Mouse (Mus musculus) midbrain, embryonic 11.5 days (tissue): ENCODE results near the gene Serpina3j. TPM values are rescaled to one million over a fixed set of nuclear protein-coding genes. Genes with fewer than 3 reads are reported as not detected.
"Not testable (repeated sequence)": the region's sequence is repeated elsewhere in the genome, so short reads cannot be mapped to it uniquely, and the experiment has no call there.

Experiments
- ATAC-seq: fragments of 200-750 bp; cut with Nextera tagmentation; 2 replicates; pipeline ENCODE4 v1.8.0; 2017; ENCODE audit warnings: moderate TSS enrichment, moderate library complexity; ENCODE audit not compliant: low FRiP score
- DNase-seq: peaks from one replicate; pipeline ENCODE4 v3.0.0; 2015; ENCODE audit warnings: low spot score; ENCODE audit errors: missing footprints
- H3K27ac ChIP-seq: fragments of 300-500 bp; sonication (generic); 2 replicates; pipeline ENCODE4 v1.5.1; 2014; ENCODE audit warnings: low read depth, low read length
- H3K27me3 ChIP-seq: fragments of 300-500 bp; sonication (generic); 2 replicates; pipeline ENCODE4 v1.6.1; 2014; ENCODE audit warnings: mild to moderate bottlenecking, low read length, moderate library complexity, mixed read lengths; ENCODE audit not compliant: control insufficient read depth, insufficient read depth
- H3K36me3 ChIP-seq: fragments of 300-500 bp; sonication (generic); 2 replicates; pipeline ENCODE4 v1.6.1; 2014; ENCODE audit warnings: mild to moderate bottlenecking, low read length, moderate library complexity, mixed read lengths; ENCODE audit not compliant: control insufficient read depth, insufficient read depth
- H3K4me1 ChIP-seq: fragments of 300-500 bp; sonication (generic); 2 replicates; pipeline ENCODE4 v1.6.1; 2014; ENCODE audit warnings: low read length; ENCODE audit not compliant: control insufficient read depth, insufficient read depth
- H3K4me2 ChIP-seq: fragments of 300-500 bp; sonication (generic); 2 replicates; pipeline ENCODE4 v1.6.1; 2014; ENCODE audit warnings: mild to moderate bottlenecking, moderate library complexity
- H3K4me3 ChIP-seq: fragments of 300-500 bp; sonication (generic); 2 replicates; pipeline ENCODE4 v1.5.1; 2014; ENCODE audit warnings: low read depth, low read length
- H3K9ac ChIP-seq: fragments of 300-500 bp; sonication (generic); 2 replicates; pipeline ENCODE4 v1.6.1; 2014; ENCODE audit warnings: low read length
- H3K9me3 ChIP-seq: fragments of 300-500 bp; sonication (generic); 2 replicates; pipeline ENCODE4 v1.6.1; 2016; ENCODE audit warnings: low read length; ENCODE audit not compliant: control insufficient read depth
- WGBS: fragments of 180-500 bp; shearing (Covaris S2); extraction: QIAGEN DNeasy Blood & Tissue Kit; methylation state at CpG from one replicate; pipeline ENCODE4 v1.1.7; 2014; 5-methylcytosine and 5-hydroxymethylcytosine counted together
- polyA plus RNA-seq: library from polyadenylated mRNA; unstranded; fragments of >200 nt; fragmentation: Nextera tagmentation; extraction: Ambion mirVana; gene quantifications from 2 replicates; pipeline ENCODE4 v1.2.1, GENCODE M21; 2014

Gene Serpina3j
- polyA plus RNA-seq, 1 experiment from 2014 or later: not detected

DNA sequence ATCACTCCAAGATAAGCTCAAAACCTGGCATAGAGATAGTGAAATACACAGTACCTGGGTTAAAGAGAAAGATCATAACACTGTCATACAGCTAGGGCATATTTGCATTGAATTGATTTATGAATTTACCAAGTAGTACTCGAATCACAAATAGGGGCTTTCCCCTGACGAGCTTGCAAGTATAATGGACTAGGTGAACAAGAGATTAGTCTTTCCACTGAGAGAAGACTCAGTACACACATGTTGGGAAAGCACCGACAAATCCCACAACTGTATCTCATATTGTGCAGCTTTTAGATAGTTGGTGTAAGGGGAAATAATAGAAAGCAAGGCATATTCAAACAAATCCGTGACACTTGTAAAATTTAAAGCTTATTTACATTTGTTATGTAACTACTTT lies 8.4 kb upstream of the Serpina3j start:
- H3K9me3 ChIP-seq: no peaks in the 10 kb centered on the region
- 83% methylated on average over 4 of the region's 4 CpGs for WGBS
- ATAC-seq (no peak), DNase-seq (no peak)
- no peak overlapping the region for H3K4me2 ChIP-seq
- no peaks in the 10 kb centered on the region for H3K36me3 ChIP-seq
- no peak overlapping the region for H3K9ac ChIP-seq
- H3K27me3 ChIP-seq: no peaks in the 10 kb centered on the region
- no peaks in the 10 kb centered on the region for H3K4me1 ChIP-seq
- H3K4me3 ChIP-seq: no peak overlapping the region
- no peak overlapping the region for H3K27ac ChIP-seq

DNA sequence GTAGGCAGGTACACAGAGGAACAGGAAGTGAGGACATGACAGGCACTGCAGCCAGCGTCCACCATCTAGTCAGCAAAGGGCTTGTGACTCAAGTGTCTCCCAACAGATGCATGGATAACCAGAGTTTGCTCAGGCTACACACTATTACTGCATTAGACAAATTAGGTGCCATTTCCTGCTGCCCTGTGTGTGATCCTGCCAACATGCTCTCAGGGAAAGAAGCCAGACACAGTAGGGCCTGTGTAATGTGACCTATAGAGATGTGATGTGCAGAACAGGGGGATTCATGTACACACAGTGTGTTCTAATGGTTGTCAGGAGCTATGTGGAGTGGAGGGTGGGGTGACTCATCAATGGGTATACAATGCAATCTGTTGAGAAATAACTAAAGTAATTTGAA lies 8.1 kb downstream of the Serpina3j start:
- ATAC-seq (no peak), DNase-seq (no peak)
- Histone ChIP-seq H3K4me3 (no peak overlapping the region), H3K4me1 (no peaks in the 10 kb centered on the region), H3K4me2 (no peak overlapping the region), H3K9me3 (no peaks in the 10 kb centered on the region), H3K9ac (no peak overlapping the region), H3K27me3 (no peaks in the 10 kb centered on the region), H3K36me3 (no peaks in the 10 kb centered on the region), H3K27ac (no peak overlapping the region)
- 82% methylated on average over 1 of the region's 1 CpGs for WGBS

DNA sequence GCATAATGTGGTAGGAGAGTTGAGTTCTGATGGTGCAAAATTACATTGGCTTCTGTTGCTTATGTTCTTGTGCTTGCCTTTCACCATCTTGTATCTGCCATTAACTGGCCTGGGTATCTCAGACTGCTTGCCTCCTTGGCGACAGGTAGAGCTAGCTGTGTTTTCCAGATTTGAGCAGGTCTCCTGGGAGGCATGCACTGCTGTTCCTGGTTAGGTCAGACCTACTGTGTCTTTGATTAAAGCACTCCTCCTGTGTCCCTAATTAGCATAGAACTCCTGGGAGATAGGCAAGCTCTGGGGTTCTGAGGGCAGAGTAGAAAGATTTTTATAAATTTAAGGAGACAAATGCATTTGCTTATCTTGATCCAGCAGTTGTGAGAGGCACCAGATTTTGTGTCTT lies 17.3 kb downstream of the Serpina3j start:
- H3K36me3 ChIP-seq: no peaks in the 10 kb centered on the region
- no peak overlapping the region for H3K9ac ChIP-seq
- DNase-seq (no peak), ATAC-seq (no peak)
- no peak overlapping the region for H3K4me3 ChIP-seq
- H3K27ac ChIP-seq: no peak overlapping the region
- H3K9me3 ChIP-seq: no peaks in the 10 kb centered on the region
- 32% methylated on average over 1 of the region's 1 CpGs for WGBS
- H3K27me3 ChIP-seq: no peaks in the 10 kb centered on the region
- no peaks in the 10 kb centered on the region for H3K4me1 ChIP-seq
- H3K4me2 ChIP-seq: no peak overlapping the region

DNA sequence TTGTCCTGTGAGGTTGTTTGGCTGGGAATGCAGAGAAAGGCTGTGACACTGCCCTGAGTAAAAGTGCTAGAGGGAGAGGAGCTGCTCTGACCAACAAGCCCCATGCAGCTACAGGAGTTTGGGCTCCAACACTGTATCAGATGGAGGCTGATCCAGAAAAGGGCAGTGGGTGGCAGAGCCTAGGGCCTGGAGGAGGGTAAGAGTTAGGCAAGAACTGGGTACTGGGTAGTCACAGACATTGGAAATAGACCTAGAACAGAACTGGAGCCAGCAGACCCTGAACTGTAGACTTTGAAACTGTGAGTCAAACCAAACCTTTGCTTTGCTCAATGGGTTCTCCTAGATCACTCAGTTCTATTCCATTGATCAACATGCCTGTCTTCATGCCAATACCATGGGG lies 22.5 kb downstream of the Serpina3j start:
- H3K4me3 ChIP-seq, H3K27me3 ChIP-seq, H3K27ac ChIP-seq, H3K9me3 ChIP-seq, ATAC-seq, H3K36me3 ChIP-seq, H3K4me2 ChIP-seq, H3K9ac ChIP-seq, DNase-seq, H3K4me1 ChIP-seq: not testable (repeated sequence)

DNA sequence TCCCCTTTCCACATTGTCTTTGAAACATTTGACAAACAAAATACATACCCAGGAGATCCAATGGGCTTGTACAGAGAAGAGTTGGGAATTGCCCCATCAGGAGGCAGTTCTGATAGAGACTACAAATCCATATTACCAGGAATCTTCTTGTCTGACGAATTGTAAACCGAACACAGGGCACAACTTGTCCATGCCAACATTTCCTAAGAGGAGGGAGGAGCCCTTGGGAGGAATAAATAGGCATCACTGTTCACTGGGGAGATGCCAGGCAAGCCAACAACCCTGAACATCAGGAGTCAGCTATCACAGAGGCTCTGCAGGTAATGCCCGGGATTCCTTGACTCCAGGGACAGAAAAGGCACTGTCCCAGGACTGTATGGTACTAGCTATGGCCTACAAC lies 23.9 kb downstream of the Serpina3j start, which contains the start of the genes Serpina3k and Serpina3m:
Serpina3k (plus strand) TSS at position 261 of the 400 bp plus-strand sequence.
Serpina3m (plus strand) TSS at position 261 of the 400 bp plus-strand sequence.
- not testable (repeated sequence) for H3K9me3 ChIP-seq, H3K36me3 ChIP-seq, H3K27ac ChIP-seq, H3K4me3 ChIP-seq, H3K4me1 ChIP-seq, H3K4me2 ChIP-seq, ATAC-seq, H3K9ac ChIP-seq, H3K27me3 ChIP-seq, DNase-seq
- WGBS: 85% methylated on average over 3 of the region's 3 CpGs

DNA sequence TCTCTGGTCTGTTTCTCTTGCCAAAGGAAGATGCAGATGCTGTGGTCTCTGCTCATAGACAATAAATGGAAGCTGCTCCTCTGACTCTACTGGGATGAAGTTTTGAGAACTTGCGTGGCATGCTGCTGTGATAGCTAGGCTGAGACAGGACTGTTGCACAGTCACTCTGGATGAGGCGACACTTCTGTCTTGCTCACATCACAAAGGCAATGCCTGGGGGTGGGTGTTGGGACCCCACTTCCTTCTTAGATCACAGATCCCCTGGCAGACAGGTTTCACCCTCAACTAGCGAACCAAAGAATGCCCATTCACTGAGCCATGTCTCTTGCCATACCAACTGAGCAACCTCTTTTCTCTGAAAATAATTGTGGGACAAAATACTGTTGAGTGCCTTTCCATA lies 24.4 kb downstream of the Serpina3j start:
- Histone ChIP-seq H3K4me3 (no peak overlapping the region), H3K9me3 (no peaks in the 10 kb centered on the region), H3K4me1 (no peaks in the 10 kb centered on the region), H3K9ac (no peak overlapping the region), H3K27me3 (no peaks in the 10 kb centered on the region), H3K27ac (no peak overlapping the region), H3K36me3 (no peaks in the 10 kb centered on the region), H3K4me2 (no peak overlapping the region)
- WGBS: 91% methylated on average over 3 of the region's 3 CpGs
- DNase-seq (no peak), ATAC-seq (no peak)

DNA sequence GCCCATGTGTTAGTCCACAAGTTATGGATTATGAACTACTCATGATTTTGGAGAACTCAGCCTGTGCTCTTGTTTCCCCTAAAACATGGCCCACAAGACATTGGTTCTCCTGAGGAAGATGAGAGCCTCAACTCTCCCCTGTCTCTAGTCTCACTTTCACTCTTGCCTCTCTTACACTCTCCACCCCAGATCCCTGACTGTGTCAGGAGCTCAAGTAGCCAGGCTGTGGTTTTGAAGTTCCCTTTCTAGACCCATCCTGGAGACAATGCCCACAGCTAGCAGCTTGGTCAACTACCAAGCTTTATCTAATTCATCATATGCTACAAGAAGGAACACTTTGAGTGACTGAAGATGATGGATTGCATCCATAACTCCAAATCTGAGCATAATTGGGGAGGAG lies 28.1 kb downstream of the Serpina3j start:
- not testable (repeated sequence) for H3K27me3 ChIP-seq, H3K4me1 ChIP-seq, H3K9ac ChIP-seq, ATAC-seq, H3K36me3 ChIP-seq, H3K4me3 ChIP-seq, H3K27ac ChIP-seq, H3K9me3 ChIP-seq, H3K4me2 ChIP-seq, DNase-seq

DNA sequence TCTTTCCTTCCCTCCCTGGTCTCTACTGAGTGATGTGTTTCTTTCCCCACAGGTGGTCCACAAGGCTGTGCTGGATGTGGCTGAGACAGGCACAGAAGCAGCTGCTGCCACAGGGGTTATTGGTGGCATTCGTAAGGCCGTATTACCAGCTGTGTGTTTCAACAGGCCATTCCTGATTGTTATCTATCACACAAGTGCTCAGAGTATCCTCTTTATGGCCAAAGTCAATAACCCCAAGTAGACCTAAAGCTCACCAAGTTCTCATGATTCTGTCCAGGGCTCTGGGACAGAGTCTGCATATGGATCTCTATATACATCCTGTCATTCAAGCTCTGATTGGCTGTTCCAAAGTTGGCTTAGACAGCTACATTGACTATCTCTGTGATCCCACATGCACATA lies 30.8 kb downstream of the Serpina3j start:
- Histone ChIP-seq H3K4me2 (no peak overlapping the region), H3K9me3 (no peaks in the 10 kb centered on the region), H3K27ac (no peak overlapping the region), H3K4me1 (no peaks in the 10 kb centered on the region), H3K4me3 (no peak overlapping the region), H3K9ac (no peak overlapping the region), H3K36me3 (no peaks in the 10 kb centered on the region), H3K27me3 (no peaks in the 10 kb centered on the region)
- 86% methylated on average over 2 of the region's 2 CpGs for WGBS
- ATAC-seq: no peak
- no peak for DNase-seq

DNA sequence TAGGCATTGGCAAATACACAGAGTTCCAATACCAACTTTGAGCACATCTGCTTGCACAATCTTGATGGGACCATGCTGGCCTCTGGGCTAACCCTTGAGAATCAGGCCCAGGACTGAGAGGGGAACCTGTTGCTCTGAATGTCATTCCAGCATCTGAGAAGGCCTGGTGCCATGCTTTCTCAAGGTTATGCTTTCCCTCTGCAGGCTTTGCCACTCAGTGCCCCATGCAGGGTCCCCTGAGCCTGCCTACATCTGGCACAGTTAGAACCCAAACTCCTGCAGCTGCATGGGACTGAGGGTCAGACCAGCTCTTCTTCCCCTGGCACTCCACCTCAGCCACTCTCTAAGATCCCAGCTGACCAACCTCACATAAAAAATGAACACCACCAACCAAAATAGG lies 31.4 kb downstream of the Serpina3j start:
- no peak for DNase-seq
- no peak overlapping the region for H3K4me3 ChIP-seq
- no peaks in the 10 kb centered on the region for H3K27me3 ChIP-seq
- H3K36me3 ChIP-seq: no peaks in the 10 kb centered on the region
- H3K9me3 ChIP-seq: no peaks in the 10 kb centered on the region
- H3K4me2 ChIP-seq: no peak overlapping the region
- H3K4me1 ChIP-seq: no peaks in the 10 kb centered on the region
- no peak overlapping the region for H3K9ac ChIP-seq
- H3K27ac ChIP-seq: no peak overlapping the region
- ATAC-seq: no peak

DNA sequence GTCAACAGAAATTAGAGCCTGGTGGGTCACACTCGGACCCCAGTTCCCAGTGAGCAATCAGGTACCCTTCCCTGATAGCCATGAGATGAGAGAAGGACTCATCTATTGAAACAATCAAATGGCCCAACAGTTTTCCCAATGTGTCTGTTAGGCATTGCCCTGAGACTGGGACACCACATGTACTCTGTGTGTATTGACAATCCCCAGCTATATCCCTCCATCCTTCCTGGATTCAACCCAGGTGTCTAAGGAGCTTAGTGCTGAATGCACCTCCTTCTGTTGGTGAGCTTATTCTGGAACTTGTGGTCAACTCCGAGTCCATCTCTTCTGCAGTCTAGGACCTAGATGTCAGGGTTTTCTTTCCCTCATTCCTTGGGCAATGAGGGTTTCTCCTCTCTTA lies 32.7 kb downstream of the Serpina3j start:
- DNase-seq (no peak), ATAC-seq (no peak)
- Histone ChIP-seq H3K4me3 (no peak overlapping the region), H3K27ac (no peak overlapping the region), H3K36me3 (no peaks in the 10 kb centered on the region), H3K27me3 (no peaks in the 10 kb centered on the region), H3K4me2 (no peak overlapping the region), H3K9me3 (no peaks in the 10 kb centered on the region), H3K4me1 (no peaks in the 10 kb centered on the region), H3K9ac (no peak overlapping the region)
- WGBS: 85% methylated on average over 2 of the region's 2 CpGs
